In the genomic region with DNA sequence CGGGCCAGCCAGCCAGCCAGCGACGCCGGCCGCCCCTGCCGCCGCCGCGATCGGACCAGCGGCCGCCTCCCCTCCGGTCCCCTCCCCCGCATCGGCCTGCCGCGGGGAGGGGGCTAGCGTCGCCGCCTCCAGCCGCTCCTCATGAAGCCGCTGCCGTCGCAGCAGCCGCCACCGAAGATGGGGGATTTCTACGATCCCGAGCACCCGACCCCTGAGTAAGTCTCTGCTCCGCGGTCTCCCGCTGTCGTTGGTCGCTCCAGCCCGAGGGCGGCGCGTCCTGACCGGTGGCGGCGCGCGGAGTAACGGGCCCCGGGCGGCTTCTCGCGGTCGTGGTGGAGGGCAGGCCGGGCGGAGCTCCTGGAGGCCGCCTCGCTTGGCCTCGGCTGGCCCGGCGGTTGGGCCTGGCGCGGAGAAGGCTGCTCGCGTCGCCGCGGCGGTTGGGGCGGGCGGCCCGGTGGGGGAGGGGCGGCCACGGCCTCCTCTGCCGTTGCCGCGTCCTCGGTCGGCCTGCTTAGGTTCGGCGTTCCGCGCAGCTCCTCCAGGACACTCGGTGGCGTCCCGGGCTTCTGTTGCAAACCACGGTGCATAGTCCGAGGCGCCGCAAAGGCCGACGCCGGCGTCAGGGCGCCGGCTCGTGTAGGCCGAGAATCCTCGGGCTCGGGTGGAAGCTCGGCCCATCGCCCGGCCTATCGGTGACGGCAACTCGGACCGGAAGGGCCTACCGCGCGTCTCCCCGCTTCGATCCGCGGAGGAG, we compare ENCODE assay signal across 8 mouse cellular contexts. TPM values are rescaled to one million over a fixed set of nuclear protein-coding genes. Genes with fewer than 3 reads are reported as not detected.
DNase-seq lines count a peak whose midpoint lies in the region; ATAC-seq and TF ChIP-seq lines count a peak whose summit lies in the region.

Setd2 (plus strand) TSS at position 60 of the 754 bp plus-strand sequence.

- H3K27me3 ChIP-seq in C2C12 (ENCODE audit: control insufficient read depth, insufficient read depth, insufficient read length), result no peaks in the 10 kb centered on the region
- no peaks in the 10 kb centered on the region for H3K27me3 ChIP-seq in embryonic facial prominence, embryonic 15.5 days
- H3K27me3 ChIP-seq in limb, embryonic 13.5 days, result no peaks in the 10 kb centered on the region
- no peaks in the 10 kb centered on the region for H3K27me3 ChIP-seq in midbrain, embryonic 15.5 days (replicated peaks)

- under 1% methylated on average over 88 of the region's 109 CpGs for WGBS in embryonic facial prominence, embryonic 15.5 days
- whole genome bisulfite sequencing in limb, embryonic 13.5 days, result under 1% methylated on average over 70 of the region's 109 CpGs
- 0% methylated on average over 89 of the region's 109 CpGs for WGBS in midbrain, embryonic 15.5 days

- H3K9ac ChIP-seq in embryonic facial prominence, embryonic 15.5 days, result peak within 1 kb of the TSS; percentile 100
- H3K9ac ChIP-seq in limb, embryonic 13.5 days, result peak within 1 kb of the TSS; percentile 100
- peak within 1 kb of the TSS; percentile 100 for H3K9ac ChIP-seq in midbrain, embryonic 15.5 days

- H3K4me3 ChIP-seq in C2C12 (ENCODE audit: insufficient read depth, poor library complexity, severe bottlenecking), result peak within 1 kb of the TSS; percentile 64
- peak within 1 kb of the TSS; percentile 98 for H3K4me3 ChIP-seq in embryonic facial prominence, embryonic 15.5 days (replicated peaks)
- H3K4me3 ChIP-seq in limb, embryonic 13.5 days, result peak within 1 kb of the TSS; percentile 97
- peak within 1 kb of the TSS; percentile 99 for H3K4me3 ChIP-seq in midbrain, embryonic 15.5 days

- ATAC-seq in embryonic facial prominence, embryonic 15.5 days (ENCODE audit: insufficient number of reproducible peaks, low FRiP score, low TSS enrichment, low read depth), result peak; percentile 65
- peak; percentile 33 for ATAC-seq in limb, embryonic 13.5 days (ENCODE audit: low FRiP score, low read depth)
- ATAC-seq in midbrain, embryonic 15.5 days (replicated peaks), result peak; percentile 70

- no peaks in the 10 kb centered on the region for H3K9me3 ChIP-seq in embryonic facial prominence, embryonic 15.5 days (replicated peaks)
- no peaks in the 10 kb centered on the region for H3K9me3 ChIP-seq in limb, embryonic 13.5 days
- no peaks in the 10 kb centered on the region for H3K9me3 ChIP-seq in midbrain, embryonic 15.5 days

- H3K79me3 ChIP-seq in C2C12 (ENCODE audit: low read depth), result peaks cover 49% of the 10 kb centered on the region

- peaks cover 53% of the 10 kb centered on the region for H3K79me2 ChIP-seq in C2C12 (ENCODE audit: control insufficient read depth, insufficient read depth)

- H3K4me1 ChIP-seq in embryonic facial prominence, embryonic 15.5 days, result peaks cover 26% of the 10 kb centered on the region
- peaks cover 33% of the 10 kb centered on the region for H3K4me1 ChIP-seq in limb, embryonic 13.5 days
- peaks cover 36% of the 10 kb centered on the region for H3K4me1 ChIP-seq in midbrain, embryonic 15.5 days

- no peak for TF ChIP-seq CTCF in C2C12 (IDR thresholded peaks at IDR 0.05; ENCODE audit: control insufficient read depth, insufficient read depth, insufficient read length)

- peak; percentile 31 to 45 for DNase-seq in adrenal gland, postnatal 4 days (ENCODE audit: low spot score in 2 of 2)
- peak; percentile 45 for DNase-seq in heart, adult 8-10 months (ENCODE audit: low spot score)
- DNase-seq in kidney, adult 9 months, result peak; percentile 54
- DNase-seq in spleen, postnatal 4 days (ENCODE audit: low spot score in 2 of 2), result peak; percentile 71 to 87

- peaks cover 8% of the 10 kb centered on the region for H3K36me3 ChIP-seq in C2C12 (ENCODE audit: control insufficient read depth, insufficient read depth)
- H3K36me3 ChIP-seq in embryonic facial prominence, embryonic 15.5 days, result no peaks in the 10 kb centered on the region
- peaks cover 4% of the 10 kb centered on the region for H3K36me3 ChIP-seq in limb, embryonic 13.5 days
- H3K36me3 ChIP-seq in midbrain, embryonic 15.5 days (replicated peaks), result no peaks in the 10 kb centered on the region

- H3ac ChIP-seq in C2C12 (ENCODE audit: control insufficient read depth, insufficient read length, low read depth), result peak within 1 kb of the TSS; percentile 81

- peak within 1 kb of the TSS; percentile 99 for H3K27ac ChIP-seq in embryonic facial prominence, embryonic 15.5 days (replicated peaks)
- peak within 1 kb of the TSS; percentile 100 for H3K27ac ChIP-seq in limb, embryonic 13.5 days
- H3K27ac ChIP-seq in midbrain, embryonic 15.5 days, result peak within 1 kb of the TSS; percentile 99

- peak within 1 kb of the TSS; percentile 58 for H3K4me2 ChIP-seq in embryonic facial prominence, embryonic 15.5 days (replicated peaks)
- peak within 1 kb of the TSS; percentile 85 for H3K4me2 ChIP-seq in limb, embryonic 13.5 days (replicated peaks)
- H3K4me2 ChIP-seq in midbrain, embryonic 15.5 days, result peak within 1 kb of the TSS; percentile 74

TF ChIP-seq in C2C12, 6 proteins besides CTCF, POLR2A, EP300 and RAD21:
- TF ChIP-seq MYOG (IDR thresholded peaks at IDR 0.05; ENCODE audit: control insufficient read depth, extremely low read depth, insufficient read length), result no peak
- TF ChIP-seq MAX (IDR thresholded peaks at IDR 0.05), result no peak
- TF ChIP-seq FOSL1 (IDR thresholded peaks at IDR 0.05; ENCODE audit: insufficient read depth, low read length, poor library complexity, severe bottlenecking), result no peak
- no peak for TF ChIP-seq MYOD1 (IDR thresholded peaks at IDR 0.05; ENCODE audit: control insufficient read depth, insufficient read length, low read depth)
- TF ChIP-seq USF1 (IDR thresholded peaks at IDR 0.05; ENCODE audit: low read depth), result no peak
- no peak for TF ChIP-seq CEBPB (IDR thresholded peaks at IDR 0.05; ENCODE audit: low read depth)

RNA-seq across cellular contexts. Expression of gene Setd2, which starts in this region (rescaled TPM):
- 12.0 TPM for polyA plus RNA-seq in C2C12 (2012; fragmentation: generic; extraction: Trizol)
- 100 to 1,000 TPM in 1 of 2 experiments, 10 to 100 TPM in 1; 97.0 to 102 TPM for total RNA-seq in adrenal gland, postnatal 4 days (2021)
- 33.7 and 34.3 TPM in 2 replicates for polyA plus RNA-seq in embryonic facial prominence, embryonic 15.5 days (2015; fragmentation: Nextera tagmentation; extraction: Ambion mirVana)
- total RNA-seq in heart, adult 8-10 months (2022), result 10 to 100 TPM; 32.6 to 44.5 (median 36.5) TPM
- polyA plus RNA-seq in limb, embryonic 13.5 days (2015; fragmentation: Nextera tagmentation; extraction: Ambion mirVana), result 43.3 and 45.0 TPM in 2 replicates
- polyA plus RNA-seq in midbrain, embryonic 15.5 days (2015; fragmentation: Nextera tagmentation; extraction: Ambion mirVana), result 36.3 and 37.4 TPM in 2 replicates

Comparison
In these comparisons a context has a peak if more than half of its experiments do, and no peak if none do; other contexts are left out.
1. Peak in every context shown above with its lines: DNase-seq, ATAC-seq, H3K4me3 ChIP-seq and H3K27ac ChIP-seq.